Mouse (Mus musculus): ENCODE measurements at regions not wholly inside any gene's neighbourhood (a gene's known extent, or its start where the extent isn't known, plus 50 kb on each side); places are given as distances from the start of the nearest gene placed in this dataset.

GRCm38 (mm10) chr3:126295932-126296331 lies 67.6 kb upstream of the Arsj start:
- DNase-seq (ENCODE audit: low read depth): no peak
- no peak for TF ChIP-seq POLR2A (IDR thresholded peaks at IDR 0.05; ENCODE audit: borderline replicate concordance, extremely low read depth, insufficient read depth, insufficient read length, poor library complexity, severe bottlenecking)
- TF ChIP-seq CTCF (IDR thresholded peaks at IDR 0.05; ENCODE audit: borderline replicate concordance, extremely low read depth, insufficient read depth, insufficient read length): no peak

DNA sequence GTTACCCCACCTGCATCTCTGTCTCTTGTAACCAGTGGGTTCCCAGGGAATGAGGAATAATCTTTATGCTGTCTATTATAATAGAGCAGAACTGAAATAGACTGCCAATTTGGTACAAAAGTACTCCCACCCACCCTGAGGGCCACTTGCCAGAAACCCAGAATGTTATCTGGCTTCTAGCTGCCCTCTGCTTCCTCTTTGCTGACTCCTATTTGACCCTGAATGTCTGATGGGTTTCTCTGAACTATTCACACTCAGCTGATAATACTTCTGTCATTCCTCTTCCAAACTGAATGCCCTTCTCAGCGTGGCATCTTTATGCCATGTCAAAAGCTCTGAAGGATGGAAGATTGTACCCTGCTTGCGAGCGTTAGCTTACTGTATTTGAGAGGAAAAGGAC lies 64.2 kb upstream of the Arsj start:
- DNase-seq (ENCODE audit: low read depth): peak; percentile 27
- TF ChIP-seq POLR2A (IDR thresholded peaks at IDR 0.05; ENCODE audit: borderline replicate concordance, extremely low read depth, insufficient read depth, insufficient read length, poor library complexity, severe bottlenecking) (no peak), CTCF (IDR thresholded peaks at IDR 0.05; ENCODE audit: borderline replicate concordance, extremely low read depth, insufficient read depth, insufficient read length) (no peak)

DNA sequence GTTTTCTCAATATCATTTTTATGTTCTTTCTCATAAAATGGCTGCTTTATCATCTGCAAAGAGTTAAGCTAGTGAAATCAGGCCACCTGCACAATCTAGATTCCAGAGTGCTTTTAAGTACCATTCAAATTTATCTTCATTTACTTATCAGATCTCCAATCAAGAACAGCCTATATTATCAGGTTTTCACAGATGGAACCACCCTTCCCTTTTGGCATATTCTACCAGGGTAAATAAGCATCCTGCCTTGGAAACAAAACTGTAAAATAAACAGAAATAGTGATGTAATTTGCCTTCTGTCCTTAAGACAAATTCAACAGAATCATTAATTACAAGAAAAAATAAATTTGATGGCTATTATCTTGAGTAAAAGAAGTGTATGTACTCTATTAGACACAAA lies 55.2 kb upstream of the Arsj start:
- no peak for TF ChIP-seq CTCF (IDR thresholded peaks at IDR 0.05; ENCODE audit: borderline replicate concordance, extremely low read depth, insufficient read depth, insufficient read length)
- no peak for TF ChIP-seq POLR2A (IDR thresholded peaks at IDR 0.05; ENCODE audit: borderline replicate concordance, extremely low read depth, insufficient read depth, insufficient read length, poor library complexity, severe bottlenecking)
- DNase-seq (ENCODE audit: low read depth): no peak

Data from brain, embryonic 14.5 days (tissue).